Mouse (Mus musculus): ENCODE measurements around the gene Dnajb6. TPM values are rescaled to one million over a fixed set of nuclear protein-coding genes. Genes with fewer than 3 reads are reported as not detected.
"Not testable (repeated sequence)": the region's sequence is repeated elsewhere in the genome, so short reads cannot be mapped to it uniquely, and the experiment has no call there.

Gene Dnajb6
- 100 to 1,000 TPM; 171 to 178 TPM for total RNA-seq (2021)
- long read RNA-seq, experiment 1, transcript Dnajb6-201 (10 exons, 2,918 nt), result minor isoform, 18 of 243 reads
- long read RNA-seq, experiment 1, transcript Dnajb6-203 (8 exons, 1,605 nt), result major isoform, 190 of 243 reads
- long read RNA-seq, experiment 1, partial matches to known transcripts, result 7 of 243 reads
- long read RNA-seq, experiment 1, other reads (novel, unspliced or antisense), result 23 of 243 reads
- long read RNA-seq, experiment 2, transcript Dnajb6-201 (10 exons, 2,918 nt), result minor isoform, 29 of 317 reads
- long read RNA-seq, experiment 2, transcript Dnajb6-203 (8 exons, 1,605 nt), result major isoform, 257 of 317 reads
- long read RNA-seq, experiment 2, partial matches to known transcripts, result 9 of 317 reads
- long read RNA-seq, experiment 2, other reads (novel, unspliced or antisense), result 18 of 317 reads

DNA sequence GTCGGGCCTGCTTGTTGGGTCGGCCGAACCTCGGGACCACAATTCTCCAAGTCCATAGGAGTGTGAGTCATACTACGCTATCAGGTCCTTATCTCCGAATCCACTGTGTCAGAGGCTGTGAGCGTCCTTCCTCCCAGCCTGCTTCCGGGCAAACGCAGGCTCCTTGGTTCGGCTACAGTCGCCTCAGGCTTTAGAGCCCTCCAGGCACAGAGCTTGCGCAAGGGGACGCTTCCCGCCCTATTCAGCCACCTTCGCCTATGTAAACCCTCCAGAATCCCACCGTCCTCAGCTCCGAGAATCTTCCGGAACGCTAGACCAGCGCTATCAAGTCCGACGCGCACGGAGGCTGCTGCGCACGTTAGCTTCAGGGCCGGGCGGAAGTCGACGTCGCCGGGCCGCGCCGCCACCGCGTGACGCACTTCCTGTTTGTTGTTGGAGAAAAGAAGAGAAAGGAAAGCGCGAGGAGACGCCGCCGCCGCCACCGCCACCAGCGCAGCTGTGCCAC, at the start of gene Dnajb6, which contains the start of gene Gm5129:
Gene Dnajb6, plus strand, starts transcription at position 132 of the 505 bp plus-strand sequence.
Gene Gm5129, minus strand, starts transcription at position 380 of the 505 bp plus-strand sequence.
- DNase-seq (ENCODE audit: low spot score in 2 of 2), result peak; percentile 99

GRCm38 (mm10) chr5:29687671-29688070, 47.8 kb upstream of the Dnajb6 start:
- peak in 1 of 2 experiments; percentile 29 for DNase-seq (ENCODE audit: low spot score in 2 of 2)

DNA sequence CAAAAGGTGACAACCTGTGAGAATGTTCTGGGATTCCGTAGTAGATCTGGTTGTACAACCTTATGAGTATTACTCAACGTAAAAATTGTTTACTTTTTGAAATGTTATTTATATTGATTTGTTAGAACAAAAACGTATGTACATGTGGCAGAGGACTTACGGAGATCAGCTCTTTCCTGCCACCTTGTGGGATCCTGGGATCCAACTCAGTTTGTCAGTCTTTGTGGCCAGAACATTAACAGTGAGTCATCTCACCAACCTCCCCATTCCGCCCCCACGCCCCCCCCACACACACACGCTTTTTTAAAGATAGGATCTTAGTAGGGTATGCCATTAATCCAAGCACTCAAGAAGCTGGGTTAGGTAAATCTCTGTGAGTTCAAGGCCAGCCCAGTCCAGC, 47.1 kb upstream of the Dnajb6 start:
- no peak for DNase-seq (ENCODE audit: low spot score in 2 of 2)

DNA sequence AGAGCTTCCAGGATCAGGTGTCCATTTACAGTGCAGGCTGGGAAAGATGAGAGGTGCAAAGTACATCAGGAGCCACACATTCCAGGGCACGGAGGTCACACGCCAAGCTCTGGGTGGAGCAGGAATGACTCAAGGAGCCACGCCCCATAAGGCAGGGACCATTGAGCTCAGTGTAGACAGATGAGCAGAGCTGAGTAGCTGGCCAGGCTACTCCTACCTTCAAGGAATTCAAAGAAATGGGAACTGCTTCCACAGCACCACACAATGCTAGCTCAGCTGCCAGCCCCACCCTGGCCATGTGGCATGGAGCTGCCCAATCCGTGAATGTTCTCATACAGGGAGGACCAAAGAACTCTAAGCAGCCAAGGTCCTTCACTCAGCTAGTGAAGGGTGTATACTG, 37.0 kb upstream of the Dnajb6 start:
- no peak for DNase-seq (ENCODE audit: low spot score in 2 of 2)

DNA sequence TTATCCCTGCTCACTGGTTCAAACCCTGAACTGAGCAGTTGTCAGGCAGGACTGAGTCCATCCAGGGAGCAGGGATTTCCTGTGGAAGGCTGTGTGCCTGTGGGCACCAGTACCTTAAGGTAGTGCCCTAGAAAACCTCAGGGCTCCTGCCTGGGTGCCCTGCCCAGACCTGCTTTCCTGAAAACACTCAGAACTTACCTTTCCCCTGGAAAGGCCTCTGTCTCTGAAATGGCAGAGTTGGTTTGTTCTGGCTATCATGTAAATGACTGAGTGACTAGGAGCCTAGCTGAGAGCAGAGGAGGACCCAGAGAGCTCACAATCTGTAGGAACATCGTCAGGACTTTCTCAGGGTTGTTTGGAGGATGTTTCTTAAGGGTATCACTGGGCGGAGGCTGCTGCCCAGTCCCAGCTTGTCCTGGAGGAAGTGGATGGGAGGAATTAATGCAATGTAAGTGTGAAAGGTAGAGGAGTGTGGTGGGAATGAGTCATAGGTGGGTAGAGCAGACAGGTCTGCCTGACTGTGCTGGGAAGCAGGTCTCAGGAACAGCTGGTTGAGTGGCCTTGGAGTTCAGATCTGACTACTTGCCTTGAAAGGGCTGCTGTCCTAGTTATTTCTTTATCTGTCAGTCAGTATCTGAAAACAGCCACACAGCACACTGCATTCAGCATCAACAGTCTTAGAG, 35.8 kb upstream of the Dnajb6 start:
- no peak for DNase-seq (ENCODE audit: low spot score in 2 of 2)

DNA sequence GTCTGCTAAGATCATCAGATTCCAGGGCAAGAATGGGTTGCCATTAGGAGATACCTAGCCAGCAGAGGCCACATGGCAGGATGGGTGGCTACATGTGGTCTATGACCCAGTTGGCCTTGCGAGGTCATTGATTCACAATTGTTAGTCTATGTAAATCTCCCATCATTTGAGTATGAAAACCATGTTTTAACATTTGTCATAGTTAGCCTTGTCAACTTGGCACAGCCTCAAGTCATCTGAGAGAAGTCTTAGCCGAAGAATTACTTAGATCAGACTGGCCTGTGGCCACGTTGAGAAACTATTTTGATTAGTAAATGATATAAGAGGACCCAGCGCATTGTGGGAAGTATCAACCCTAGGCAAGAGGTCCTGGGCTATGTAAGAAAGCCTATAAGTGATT, 28.2 kb upstream of the Dnajb6 start:
- no peak for DNase-seq (ENCODE audit: low spot score in 2 of 2)

GRCm38 (mm10) chr5:29708258-29708657, 27.2 kb upstream of the Dnajb6 start:
- DNase-seq (ENCODE audit: low spot score in 2 of 2), result no peak

DNA sequence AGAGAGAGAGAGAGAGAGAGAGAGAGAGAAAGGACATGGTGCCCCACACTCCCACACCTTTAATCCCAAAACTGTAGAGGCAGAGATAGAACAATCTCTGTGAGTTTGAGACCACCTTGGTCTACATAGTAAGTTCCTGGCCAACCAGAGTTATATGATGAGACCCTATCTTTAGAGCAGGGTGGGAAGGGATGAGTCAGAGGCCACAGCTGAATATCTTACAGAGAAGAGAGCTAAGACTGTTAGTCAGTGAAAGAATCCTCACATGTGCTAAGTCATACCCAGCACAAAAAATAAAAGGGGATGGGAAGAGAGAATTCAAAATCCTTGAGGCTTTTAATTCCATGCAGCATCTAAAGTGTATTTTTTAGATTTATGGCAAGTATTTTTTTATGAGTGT, 23.9 kb upstream of the Dnajb6 start:
- no peak for DNase-seq (ENCODE audit: low spot score in 2 of 2)

DNA sequence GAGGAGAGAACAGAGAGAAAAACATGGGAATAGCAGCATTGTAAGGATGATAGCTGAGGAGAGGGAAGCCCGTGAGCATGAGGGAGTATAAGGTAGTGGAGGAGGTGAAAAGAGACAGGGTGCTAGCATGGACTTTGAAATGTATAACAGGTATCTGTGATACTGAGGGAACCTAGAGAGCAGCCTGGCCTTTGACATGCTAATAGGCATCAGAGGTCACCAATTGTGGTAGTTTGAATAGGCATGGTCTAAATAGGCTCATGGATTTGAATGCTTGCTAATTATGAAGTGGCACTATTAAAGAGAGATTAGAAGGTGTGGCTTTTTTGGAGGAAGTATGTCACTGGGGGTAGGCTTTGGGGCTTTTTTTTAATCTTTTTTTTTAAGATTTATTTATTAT, 22.6 kb upstream of the Dnajb6 start:
- no peak for DNase-seq (ENCODE audit: low spot score in 2 of 2)

DNA sequence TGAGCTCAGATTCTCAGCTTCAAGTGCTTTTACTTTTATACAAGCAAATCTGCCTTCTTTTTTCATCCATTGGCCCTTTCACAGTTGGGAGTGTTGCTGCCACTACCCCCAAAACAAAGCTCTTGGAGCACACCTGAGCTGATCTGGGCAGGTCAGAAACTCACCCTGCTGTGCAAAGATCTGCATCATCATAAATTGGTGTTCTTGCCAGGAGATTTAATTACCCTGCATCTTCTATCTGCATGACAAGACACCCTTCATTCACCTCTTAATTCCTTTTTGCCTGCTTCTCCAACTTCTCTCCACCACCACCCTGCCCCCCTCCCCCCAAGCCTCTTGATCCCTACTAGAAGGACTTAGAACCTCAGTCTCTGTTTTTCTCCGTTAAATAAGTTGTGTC, 14.3 kb upstream of the Dnajb6 start:
- DNase-seq (ENCODE audit: low spot score in 2 of 2), result no peak

DNA sequence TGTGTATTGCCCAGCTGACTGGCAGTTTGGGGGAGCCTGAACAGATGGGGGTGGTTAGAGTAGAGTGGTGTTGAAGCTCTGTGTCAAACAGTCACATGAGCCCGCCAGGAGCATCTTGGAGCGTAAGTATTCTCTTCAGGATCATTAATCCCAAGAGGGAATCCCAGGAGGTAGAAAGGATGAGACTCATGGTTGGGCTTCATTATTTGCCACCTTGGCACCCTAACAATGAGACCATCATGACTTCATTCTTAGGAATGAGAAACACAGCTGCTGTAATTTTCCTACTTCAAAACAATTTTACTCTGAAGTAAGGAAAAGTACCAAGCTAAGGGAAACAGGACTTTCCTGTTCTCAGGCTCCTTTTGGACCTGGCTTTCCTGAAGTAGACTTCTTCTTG, 10.1 kb upstream of the Dnajb6 start:
- no peak for DNase-seq (ENCODE audit: low spot score in 2 of 2)

GRCm38 (mm10) chr5:29726070-29726469, 9.4 kb upstream of the Dnajb6 start:
- DNase-seq (ENCODE audit: low spot score in 2 of 2), result not testable (repeated sequence)

DNA sequence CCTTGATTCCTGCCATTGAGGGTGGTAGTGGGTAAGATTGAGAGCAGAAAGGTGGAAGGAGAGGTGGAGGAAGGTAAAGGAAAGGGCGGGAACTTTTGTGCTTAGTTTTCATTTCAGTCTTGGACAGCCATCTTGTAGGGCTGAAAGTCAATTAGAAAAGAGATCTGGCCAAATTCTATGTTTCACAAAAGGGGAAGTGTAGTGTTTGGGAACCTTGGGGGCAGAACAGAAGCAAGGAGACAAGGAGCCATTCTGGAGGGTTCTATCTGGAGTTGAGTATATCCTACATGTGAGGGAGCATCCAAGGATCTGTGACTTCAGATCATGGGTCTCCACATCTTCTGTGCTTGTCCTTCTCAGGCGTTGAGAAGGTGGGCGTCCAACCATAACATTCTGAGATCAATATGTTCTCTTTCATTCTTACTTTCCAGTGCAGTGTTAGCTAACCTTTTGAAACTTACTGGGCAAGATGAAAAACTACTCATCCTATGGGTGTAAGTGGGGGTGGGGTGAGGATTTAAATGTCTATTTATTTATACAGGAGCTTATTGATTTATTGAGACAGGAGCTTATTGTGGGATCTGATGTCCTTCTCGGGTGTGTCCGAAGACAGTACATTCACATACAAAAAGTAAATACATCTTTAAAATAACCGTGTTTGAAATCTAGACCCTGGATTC, 517 bp upstream of the Dnajb6 start:
- DNase-seq (ENCODE audit: low spot score in 2 of 2), result no peak

DNA sequence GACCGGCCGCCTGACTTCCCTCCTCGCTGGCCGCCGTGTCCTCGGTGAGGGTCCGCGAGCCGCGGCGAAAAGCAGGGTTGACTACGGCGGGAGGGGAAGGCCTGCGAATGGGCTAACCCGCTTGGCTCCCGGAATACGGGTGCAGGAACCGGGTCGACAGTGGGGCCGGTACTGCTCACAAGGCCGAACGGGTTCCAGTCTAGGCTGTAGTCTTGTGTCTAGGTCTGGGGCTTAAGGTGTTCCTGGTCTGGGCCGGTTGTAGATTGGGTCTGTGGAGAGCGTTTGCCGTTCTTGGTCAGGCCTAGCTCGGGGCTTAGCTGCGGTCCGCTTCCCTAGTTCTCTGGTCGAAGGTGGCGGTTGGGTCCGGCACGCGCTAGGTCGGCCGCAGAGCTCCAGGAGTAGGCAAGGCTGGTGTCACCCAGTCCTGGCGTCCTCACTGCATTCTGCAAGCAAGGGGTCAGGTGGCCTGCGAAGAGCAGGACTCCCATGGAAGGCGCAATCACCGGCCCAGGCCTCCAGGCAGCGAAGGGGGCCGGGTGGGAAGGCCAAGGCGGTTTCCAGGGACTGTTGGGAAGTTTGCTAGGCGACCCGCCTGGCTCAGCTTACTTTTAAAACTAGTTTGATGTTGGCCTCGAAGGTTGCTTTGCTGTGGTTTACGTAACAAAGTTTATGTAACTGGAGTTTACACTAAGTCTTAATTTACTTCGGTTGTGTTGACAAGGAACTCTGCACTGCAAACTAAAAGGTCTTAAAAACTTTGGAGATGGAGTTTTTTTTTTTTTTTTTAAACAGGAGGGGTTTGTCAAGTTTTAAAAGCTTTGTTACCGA, 799 bp downstream of the Dnajb6 start:
- DNase-seq (ENCODE audit: low spot score in 2 of 2), result peak in 1 of 2 experiments; percentile 31

- no peak for DNase-seq (ENCODE audit: low spot score in 2 of 2)
Observed at GRCm38 (mm10) chr5:29736942-29737341, 1.5 kb downstream of the Dnajb6 start.

GRCm38 (mm10) chr5:29737471-29737870, 2.0 kb downstream of the Dnajb6 start:
- no peak for DNase-seq (ENCODE audit: low spot score in 2 of 2)

GRCm38 (mm10) chr5:29738076-29738475, 2.6 kb downstream of the Dnajb6 start:
- DNase-seq (ENCODE audit: low spot score in 2 of 2), result no peak

GRCm38 (mm10) chr5:29740651-29741050, 5.2 kb downstream of the Dnajb6 start:
- no peak for DNase-seq (ENCODE audit: low spot score in 2 of 2)

GRCm38 (mm10) chr5:29741093-29741492, 5.6 kb downstream of the Dnajb6 start:
- no peak for DNase-seq (ENCODE audit: low spot score in 2 of 2)

GRCm38 (mm10) chr5:29747661-29748060, 12.2 kb downstream of the Dnajb6 start:
- no peak for DNase-seq (ENCODE audit: low spot score in 2 of 2)

DNA sequence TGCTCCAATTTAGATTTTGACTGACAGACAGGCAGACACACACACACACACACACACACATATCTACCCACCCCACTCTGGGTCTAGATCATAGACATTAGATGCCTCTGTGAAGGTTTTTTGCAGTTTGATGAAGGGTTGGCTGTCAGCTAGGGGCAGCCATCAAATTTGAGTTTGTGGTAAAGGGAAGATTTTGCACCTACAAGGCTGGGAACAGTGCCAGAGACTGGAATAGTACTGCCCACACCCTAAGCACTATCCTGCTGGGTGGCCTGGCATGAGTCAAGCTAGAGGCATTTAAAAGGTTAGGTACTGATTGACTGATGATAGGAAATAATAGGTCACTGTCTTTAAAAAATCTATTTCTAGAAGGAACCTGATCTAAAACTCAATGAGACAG, 15.8 kb downstream of the Dnajb6 start:
- DNase-seq (ENCODE audit: low spot score in 2 of 2), result no peak
